Mouse (Mus musculus) mature B cell (primary cell): ENCODE results near the gene Cercam.
"Not testable (repeated sequence)": the region's sequence is repeated elsewhere in the genome, so short reads cannot be mapped to it uniquely, and the experiment has no call there.

Experiments
- in situ Hi-C: fragments of 300-500 bp; cut with MboI; formaldehyde crosslinking; loops from 2 replicates; pipeline ENCODE4 v1.14.3; 2019

Cercam gene

DNA sequence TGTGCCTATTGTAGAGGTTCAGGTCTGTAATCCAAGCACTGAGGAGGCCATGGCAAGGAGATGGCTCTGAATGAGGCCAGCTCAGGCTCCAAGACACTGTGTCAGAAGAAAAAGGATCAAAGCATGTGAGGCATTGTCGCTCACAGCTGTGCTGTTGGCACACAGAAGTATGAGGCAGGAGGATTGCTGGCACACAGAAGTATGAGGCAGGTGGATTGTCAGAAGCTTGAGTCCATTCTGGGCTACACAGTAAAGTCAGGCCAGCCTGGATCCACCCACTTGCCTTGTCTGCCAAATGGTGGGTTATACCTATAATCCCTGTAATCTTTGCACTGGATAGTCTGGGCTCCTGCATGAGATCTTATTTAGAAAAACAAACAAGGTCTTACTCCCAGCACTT, 29.1 kb downstream of the Cercam start:
- in situ Hi-C loops = no loop called here

- in situ Hi-C loops = no loop called here
Observed at GRCm38 (mm10) chr2:29902194-29902593, 33.2 kb downstream of the Cercam start.

DNA sequence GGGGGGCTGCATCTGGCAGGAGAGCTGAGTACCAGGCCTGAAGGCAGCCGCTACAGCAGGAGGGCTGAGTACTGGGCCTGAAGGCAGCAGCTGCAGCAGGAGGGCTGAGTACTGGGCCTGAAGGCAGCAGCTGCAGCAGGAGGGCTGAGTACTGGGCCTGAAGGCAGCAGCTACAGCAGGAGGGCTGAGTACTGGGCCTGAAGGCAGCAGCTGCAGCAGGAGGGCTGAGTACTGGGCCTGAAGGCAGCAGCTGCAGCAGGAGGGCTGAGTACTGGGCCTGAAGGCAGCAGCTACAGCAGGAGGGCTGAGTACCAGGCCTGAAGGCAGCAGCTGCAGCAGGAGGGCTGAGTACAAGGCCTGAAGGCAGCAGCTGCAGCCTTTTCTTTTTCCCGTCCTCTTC, 39.2 kb downstream of the Cercam start:
- in situ Hi-C loops = not testable (repeated sequence)

DNA sequence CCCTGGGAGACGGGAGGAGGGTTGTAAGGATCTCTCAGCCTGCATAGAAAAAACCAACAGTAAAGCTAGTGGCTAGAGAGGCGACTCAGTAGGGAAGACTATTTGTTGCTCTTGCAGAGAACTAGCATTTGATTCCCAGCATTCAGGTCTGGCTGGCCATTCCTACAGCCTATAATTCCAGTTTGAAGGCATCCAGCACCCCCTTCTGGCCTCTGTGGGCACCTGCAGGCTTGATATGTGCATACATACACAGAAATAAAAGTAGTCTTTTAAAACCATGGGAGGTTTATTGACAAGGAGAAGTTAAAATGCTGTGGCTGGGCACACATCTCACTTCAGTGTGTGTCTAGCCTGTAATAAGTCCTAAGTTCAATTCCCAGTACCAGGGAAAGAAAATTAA, 41.1 kb downstream of the Cercam start:
- in situ Hi-C loops = no loop called here

DNA sequence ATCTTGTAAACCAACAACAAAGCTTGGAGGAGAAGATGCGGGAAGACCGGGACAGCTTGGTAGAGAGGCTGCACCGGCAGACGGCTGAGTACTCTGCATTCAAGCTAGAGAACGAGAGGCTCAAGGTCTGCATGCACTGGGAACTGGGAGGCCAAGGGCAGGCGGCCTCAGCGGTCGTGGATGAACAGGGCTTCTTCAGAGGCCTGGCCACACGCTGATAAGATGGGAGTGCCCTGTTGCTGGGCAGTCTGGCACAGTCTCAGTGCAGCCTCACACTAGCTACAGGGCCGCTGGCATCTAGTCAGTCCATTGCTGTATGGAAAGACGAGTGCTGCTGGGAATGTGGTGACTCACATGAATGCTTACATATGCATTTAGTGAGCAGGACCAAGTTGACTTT, 48.7 kb downstream of the Cercam start:
- in situ Hi-C loops = no loop called here

DNA sequence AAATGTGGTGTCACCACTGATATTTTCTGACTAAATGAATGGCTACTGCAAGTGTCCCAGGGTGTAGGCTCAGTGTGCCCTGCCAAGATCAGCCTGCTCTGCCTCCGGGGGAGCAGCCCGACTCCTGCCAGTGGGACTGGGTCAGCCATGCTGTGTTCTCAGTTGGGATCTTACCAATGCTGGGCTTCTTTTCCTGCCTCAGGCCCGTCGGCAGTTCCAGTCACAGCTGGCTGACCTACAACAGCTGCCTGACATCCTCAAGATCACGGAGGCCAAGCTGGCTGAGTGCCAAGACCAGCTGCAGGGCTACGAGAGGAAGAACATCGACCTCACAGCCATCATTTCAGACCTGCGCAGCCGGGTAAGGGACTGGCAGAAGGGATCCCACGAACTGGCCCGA, 53.0 kb downstream of the Cercam start:
- in situ Hi-C loops = no loop called here

DNA sequence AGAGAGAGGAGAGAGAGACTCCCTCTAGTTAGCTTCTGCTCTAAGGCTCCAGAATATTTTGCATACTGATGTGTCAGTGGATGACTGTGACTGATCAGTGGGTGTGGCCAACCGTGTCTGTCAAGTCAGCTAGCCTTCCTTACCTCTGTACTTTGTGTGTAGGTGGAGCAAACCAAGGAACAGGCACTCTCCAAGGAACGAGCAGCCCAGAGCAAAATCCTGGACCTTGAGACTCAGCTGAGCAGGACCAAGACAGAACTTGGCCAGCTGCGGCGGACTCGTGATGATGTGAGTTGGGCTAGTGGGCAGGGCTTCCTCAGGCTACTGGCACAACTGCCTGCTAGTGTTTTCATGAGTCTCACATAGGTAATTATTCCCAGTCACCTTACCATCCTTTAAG, 57.6 kb downstream of the Cercam start:
- in situ Hi-C loops = no loop called here

- in situ Hi-C loops = no loop called here
Observed at GRCm38 (mm10) chr2:29930506-29930905, 61.5 kb downstream of the Cercam start.

DNA sequence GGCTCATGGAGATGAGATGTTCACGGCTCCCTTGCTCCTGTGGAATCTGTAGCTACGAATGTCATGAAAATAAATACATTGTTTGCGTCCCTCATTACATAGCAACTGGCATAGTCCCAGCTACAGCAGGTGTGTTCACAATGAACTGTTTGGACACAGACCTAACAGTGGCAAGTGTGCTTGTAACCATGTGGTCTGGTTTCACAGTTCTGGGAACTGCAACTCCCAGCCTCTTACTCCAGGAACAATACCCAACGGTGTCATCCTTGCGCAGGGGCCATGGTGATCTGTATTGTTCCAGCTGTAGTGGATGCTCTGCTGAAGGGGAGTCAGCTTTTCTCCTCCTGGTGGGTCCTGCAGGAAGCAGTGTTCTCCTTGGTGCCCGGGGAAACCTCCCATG, 62.2 kb downstream of the Cercam start:
- in situ Hi-C loops = no loop called here
